ENCODE assay signal across 40 mouse cellular contexts in the genomic region with DNA sequence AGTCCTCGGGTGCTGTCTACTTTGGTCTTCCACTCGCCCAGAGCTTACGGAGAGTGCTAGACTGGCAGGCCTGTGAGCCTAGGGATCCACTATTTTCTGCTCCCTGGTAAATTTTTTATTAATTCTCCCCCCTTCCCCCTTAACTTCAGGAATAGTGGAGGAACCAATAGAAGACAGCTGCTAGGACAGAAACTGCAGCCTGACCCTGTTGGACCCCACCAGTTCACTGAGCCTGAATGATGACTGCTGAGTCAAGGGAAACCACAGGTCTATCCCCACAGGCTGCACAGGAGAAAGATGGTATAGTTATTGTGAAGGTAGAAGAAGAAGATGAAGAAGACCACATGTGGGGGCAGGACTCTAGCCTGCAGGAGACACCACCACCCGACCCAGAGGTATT. TPM values are rescaled to one million over a fixed set of nuclear protein-coding genes. Genes with fewer than 3 reads are reported as not detected.
"Had no signal": no experiment of that assay in that cellular context is flagged by ENCODE, and none has a peak within 500 bp of the region (broad histone marks: within the 10 kb centered on the region; RNA-seq: fewer than 3 reads in every experiment).

No protein-coding gene starts in this region.

- H3K9me3 ChIP-seq: heart, embryonic 10.5 days; heart, embryonic 12.5 days; hindbrain, embryonic 13.5 days; hindbrain, embryonic 15.5 days; limb, embryonic 13.5 days; limb, embryonic 15.5 days; liver, embryonic 12.5 days had no signal

- H3K9ac ChIP-seq: forebrain, postnatal 0 days; heart, embryonic 12.5 days; hindbrain, embryonic 13.5 days; hindbrain, embryonic 15.5 days; limb, embryonic 13.5 days; limb, embryonic 15.5 days; liver, embryonic 12.5 days; liver, embryonic 14.5 days had no signal

- DNase-seq: forebrain, postnatal 0 days; gastrocnemius, postnatal 14 days; gastrocnemius, postnatal 36 days; heart, adult 18-20 months; heart, postnatal 36 days; kidney, adult 11 months; layer of hippocampus, adult 9-11 months; layer of hippocampus, postnatal 36 days; left cerebral cortex, postnatal 4 days had no signal

- H3K4me2 ChIP-seq: heart, embryonic 12.5 days; hindbrain, embryonic 13.5 days; hindbrain, embryonic 15.5 days; limb, embryonic 13.5 days; limb, embryonic 15.5 days; liver, embryonic 12.5 days had no signal

- H3K27me3 ChIP-seq: heart, embryonic 12.5 days; hindbrain, embryonic 13.5 days; hindbrain, embryonic 15.5 days; limb, embryonic 13.5 days; limb, embryonic 15.5 days; liver, embryonic 12.5 days had no signal

- H3K4me1 ChIP-seq: heart, embryonic 10.5 days; heart, embryonic 12.5 days; limb, embryonic 13.5 days; limb, embryonic 15.5 days had no signal

- H3K4me3 ChIP-seq: heart, embryonic 10.5 days; heart, embryonic 12.5 days; hindbrain, embryonic 13.5 days; hindbrain, embryonic 15.5 days; limb, embryonic 13.5 days; limb, embryonic 15.5 days; liver, embryonic 12.5 days had no signal

- ATAC-seq: forebrain, postnatal 0 days; hindbrain, postnatal 0 days; intestine, embryonic 16.5 days; liver, embryonic 12.5 days had no signal

- H3K27ac ChIP-seq: heart, embryonic 10.5 days; hindbrain, embryonic 13.5 days; hindbrain, embryonic 15.5 days; hindbrain, postnatal 0 days; limb, embryonic 13.5 days; limb, embryonic 15.5 days; liver, embryonic 12.5 days; liver, embryonic 14.5 days had no signal

RNA-seq across cellular contexts. Expression of a gene that starts 39.8 kb away (rescaled TPM):
- total RNA-seq: forebrain, postnatal 0 days; gastrocnemius, adult 18-20 months; gastrocnemius, adult 8-10 months; gastrocnemius, postnatal 14 days; gastrocnemius, postnatal 36 days; heart, adult 18-20 months; heart, adult 8-10 months; heart, postnatal 36 days; hematopoietic stem cell, adult 5-6 weeks; hindbrain, postnatal 0 days; layer of hippocampus, adult 18-20 months; layer of hippocampus, adult 8-10 months; layer of hippocampus, postnatal 14 days; layer of hippocampus, postnatal 36 days; left cerebral cortex, adult 18-20 months; left cerebral cortex, adult 8-10 months; left cerebral cortex, postnatal 10 days; left cerebral cortex, postnatal 25 days; left cerebral cortex, postnatal 4 days; liver, adult 2 months had no signal
- polyA plus RNA-seq: forebrain, postnatal 0 days; gonadal fat pad, adult 2 months; heart, embryonic 10.5 days; heart, embryonic 12.5 days; heart, embryonic 14.5 days; heart, embryonic 16.5 days; hindbrain, embryonic 11.5 days; hindbrain, embryonic 13.5 days; hindbrain, embryonic 15.5 days; hindbrain, postnatal 0 days; intestine, embryonic 14.5 days; intestine, embryonic 16.5 days; kidney, embryonic 16.5 days; large intestine, adult 2 months; limb, embryonic 11.5 days; limb, embryonic 13.5 days; limb, embryonic 15.5 days; liver, adult 2 months; liver, embryonic 12.5 days; liver, embryonic 14.5 days; liver, embryonic 16.5 days had no signal
